Mouse (Mus musculus) left cerebral cortex, postnatal 25 days (tissue): ENCODE measurements around the gene Fam219b. TPM values are rescaled to one million over a fixed set of nuclear protein-coding genes. Genes with fewer than 3 reads are reported as not detected.

ENCODE experiments used
- DNase-seq, 2 experiments: peaks; one replicate each; pipeline ENCODE4 v3.0.0; 2022; ENCODE audit warnings: low spot score in 2 of 2, mixed read lengths in 1 of 2
- intact Hi-C: fragments of 180-260 bp; cut with DNase I; formaldehyde crosslinking; loops from one replicate; pipeline ENCODE4 v1.15.1; 2025
- total RNA-seq, 2 experiments: library from RNA; stranded (reverse); gene quantifications; 2 replicates each; pipeline ENCODE4 v1.2.3; 2021

Gene Fam219b
- total RNA-seq: 10 to 100 TPM; 20.6 to 23.5 TPM

DNA sequence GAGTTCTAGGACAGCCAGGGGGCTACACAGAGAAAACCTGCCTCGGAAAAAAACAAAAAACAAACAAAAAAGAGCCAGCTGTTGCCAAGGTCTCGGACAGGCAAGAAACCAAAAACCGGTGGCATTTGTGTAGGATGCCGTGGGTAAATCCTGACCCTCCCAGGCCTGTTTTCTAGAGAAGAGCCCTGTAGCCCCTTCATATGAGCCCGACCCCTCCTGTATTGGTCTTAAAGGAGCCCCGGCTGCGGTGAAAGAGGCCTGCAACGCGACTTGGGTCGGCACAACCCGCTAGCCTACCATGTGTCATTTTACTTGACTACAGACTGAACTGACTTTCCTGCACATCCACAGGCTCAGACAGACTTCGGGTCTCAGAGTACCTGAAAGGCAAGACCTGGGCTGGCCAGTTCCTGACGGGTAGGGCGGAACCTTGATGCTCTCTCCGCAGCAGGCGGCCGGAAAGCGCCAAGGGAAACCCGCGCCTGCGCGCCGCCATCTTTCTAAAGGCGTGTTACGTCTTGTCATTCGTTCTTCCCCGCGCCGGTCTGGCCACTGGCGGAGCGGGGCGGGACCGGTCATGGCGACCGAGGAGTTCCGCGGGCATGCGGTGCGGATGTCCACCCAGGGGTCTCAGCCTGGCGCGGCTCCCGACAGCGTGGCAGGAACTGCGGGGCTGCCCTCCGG, at the start of gene Fam219b:
TSS of gene Fam219b (plus strand) at position 485 of the 684 bp plus-strand sequence.
- intact Hi-C loops: no loop called here
- peak; percentile 92 to 95 for DNase-seq

DNA sequence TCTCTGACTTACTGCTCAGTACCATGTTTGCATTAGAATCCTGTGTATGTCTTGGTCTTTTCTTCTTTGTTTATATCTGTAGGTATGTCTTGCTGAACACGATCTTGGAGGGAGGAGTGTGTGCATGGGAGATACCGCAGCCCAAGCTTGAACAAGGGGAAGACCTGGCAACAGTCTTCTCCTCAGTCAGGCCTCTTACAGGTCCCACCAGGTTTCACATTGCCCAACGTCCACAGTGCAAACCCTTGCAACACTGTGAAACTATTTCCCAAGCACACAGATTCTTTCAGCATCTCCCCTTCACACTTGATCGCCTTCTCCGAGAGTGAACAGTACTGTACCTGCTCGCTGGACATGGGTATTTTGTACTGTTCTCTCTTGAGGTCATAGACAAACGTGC, 49.5 kb upstream of the Fam219b start:
- no peak for DNase-seq
- intact Hi-C loops: no loop called here

DNA sequence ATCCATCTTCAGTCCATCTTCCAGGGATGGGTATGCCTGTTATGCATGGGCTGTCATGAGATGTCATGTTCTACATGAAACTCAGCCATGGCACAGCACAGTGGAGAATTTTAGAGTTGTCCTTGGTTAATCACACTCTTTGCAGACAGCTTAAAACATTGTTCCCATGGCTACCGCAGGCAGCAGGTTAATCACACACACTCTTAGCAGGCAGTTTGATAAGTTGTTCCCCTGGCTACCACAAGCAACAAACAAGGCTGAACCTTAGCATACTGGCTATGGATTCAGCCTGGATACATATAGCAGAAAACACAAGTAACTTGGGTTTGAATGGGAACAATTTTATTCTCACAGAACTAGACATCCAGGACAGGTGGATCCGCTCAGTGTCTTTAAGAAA, 43.8 kb upstream of the Fam219b start:
- no peak for DNase-seq
- intact Hi-C loops: no loop called here

DNA sequence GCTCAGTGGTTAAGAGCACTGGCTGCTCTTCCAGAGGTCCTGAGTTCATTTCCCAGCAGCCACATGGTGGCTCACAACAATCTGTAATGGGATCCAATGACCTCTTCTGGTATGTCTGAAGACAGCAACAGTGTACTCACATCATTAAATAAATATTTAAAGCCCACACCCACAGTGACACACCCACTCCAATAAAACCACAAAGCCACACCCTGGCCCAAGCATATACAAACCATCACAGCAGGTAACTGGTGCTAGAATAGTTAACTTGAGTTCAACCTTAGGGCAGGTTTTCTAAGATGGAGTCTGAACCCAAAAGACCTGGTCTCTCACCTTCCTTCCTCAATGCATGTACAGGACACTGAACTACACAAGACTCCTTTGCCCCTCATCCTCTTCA, 42.4 kb upstream of the Fam219b start:
- DNase-seq: no peak
- intact Hi-C loops: no loop called here

DNA sequence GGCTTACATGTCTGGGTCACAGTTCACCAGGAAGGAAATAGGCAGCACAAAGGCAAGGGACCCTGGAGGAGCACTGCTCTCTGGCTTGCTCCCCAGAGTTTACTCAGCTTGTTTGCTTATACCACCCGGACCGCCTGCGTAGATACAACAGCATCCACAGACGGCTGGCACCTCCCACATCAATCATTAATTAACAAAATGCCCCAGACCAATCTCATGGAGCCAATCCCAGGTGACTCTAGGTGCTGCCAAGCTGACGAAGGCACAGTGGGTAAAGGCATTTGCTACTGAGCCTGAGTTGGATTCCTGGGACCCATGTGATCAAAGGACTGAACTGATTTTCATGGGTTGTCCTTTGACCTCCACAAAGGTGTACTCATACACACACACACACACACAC, 40.1 kb upstream of the Fam219b start:
- no peak for DNase-seq

DNA sequence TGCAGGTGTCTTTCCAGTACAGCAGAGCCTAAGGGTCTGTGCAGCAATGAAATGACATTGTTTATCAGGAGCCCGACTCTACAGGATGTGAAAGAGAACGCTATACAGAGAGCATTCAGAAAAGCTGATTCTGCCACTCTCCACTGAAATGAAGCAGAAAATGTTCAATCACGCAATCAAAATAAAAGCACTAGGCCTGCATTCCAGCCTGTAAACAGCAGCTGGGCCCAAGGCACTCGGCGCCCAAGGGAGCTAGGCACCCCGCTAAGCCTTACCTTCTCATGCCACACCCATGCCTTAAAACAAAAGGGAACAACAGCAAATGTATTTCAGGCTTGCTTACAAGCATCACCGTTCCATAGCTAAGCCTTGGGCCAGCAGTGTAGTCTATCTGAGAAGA, 38.8 kb upstream of the Fam219b start:
- intact Hi-C loops: no loop called here
- DNase-seq: peak in 1 of 2 experiments; percentile 26

More for the DNA sequence above, 40.1 kb upstream of the Fam219b start:
- intact Hi-C loops: no loop called here

DNA sequence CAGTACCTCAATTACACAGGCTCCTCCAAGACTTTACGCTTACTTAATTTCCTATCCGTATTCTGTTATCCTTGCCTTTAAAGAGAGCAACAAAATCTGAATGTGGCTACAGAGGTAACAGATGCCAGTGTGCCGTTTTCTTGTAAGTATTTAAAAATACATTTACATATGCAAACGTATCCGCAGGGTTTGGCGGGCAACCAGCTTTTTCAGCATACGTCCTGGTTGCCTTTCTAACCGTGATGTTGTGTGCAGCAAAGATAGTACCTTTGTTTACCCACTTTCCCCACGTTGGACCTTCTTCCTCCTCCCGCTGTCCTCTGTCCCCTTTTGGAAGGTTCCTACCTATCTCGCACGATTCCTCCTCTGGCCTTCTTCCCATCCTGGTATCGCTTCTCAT, 35.9 kb upstream of the Fam219b start:
- DNase-seq: peak; percentile 39 to 69
- intact Hi-C loops: no loop called here

DNA sequence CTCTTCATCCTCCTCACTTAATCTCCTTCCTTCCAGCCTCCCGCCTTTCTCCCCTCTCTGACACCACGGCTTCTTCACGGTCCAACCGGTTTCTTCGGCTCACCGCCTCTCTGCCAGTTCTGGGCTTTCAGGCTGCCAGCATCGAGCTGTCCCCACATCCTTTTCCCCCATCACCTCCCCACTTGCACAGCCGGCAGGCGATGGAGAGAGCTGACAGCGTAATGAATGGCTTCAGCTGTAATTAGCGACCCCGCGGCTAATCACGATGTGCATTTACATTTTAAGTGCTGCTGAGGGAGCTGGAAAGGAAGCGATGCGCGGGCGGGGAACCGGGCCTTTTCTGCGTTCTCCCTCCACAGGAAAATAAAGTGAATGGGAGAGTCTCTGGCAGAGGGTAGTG, 35.5 kb upstream of the Fam219b start:
- DNase-seq: peak; percentile 46 to 59
- intact Hi-C loops: no loop called here

DNA sequence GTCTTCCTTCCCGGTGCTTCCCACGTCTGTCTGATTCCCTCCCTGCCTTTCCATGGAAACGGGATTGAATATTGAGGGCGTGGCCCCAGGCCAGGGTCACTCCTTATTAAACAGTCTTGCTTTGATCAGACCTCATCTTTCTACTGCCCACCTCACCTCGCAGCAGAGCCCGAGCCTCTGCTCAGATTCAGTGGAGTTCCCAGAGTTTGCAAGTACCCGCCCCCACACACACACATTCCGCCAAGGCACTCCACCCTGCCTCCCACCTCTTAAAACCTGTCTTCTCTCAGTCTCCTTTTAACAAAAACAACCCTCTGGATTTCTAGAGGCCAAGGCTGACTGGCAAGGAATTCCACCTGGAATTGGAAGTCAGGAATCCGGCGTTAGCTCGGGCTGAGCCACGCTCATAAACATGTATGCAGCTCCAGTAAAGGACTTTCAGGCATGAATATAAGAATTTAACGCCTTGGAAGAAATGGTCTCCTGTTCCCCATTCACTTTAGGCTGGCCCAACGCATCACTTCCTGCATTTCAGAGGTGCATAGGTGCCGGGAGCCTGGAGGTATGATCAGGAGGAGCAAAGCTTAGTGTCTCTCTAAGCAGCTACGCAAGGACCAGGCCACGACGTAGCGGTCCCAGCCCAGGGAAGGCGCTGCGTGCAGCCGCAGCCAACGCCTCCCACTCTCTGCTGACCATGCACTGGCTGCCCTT, 34.3 kb upstream of the Fam219b start:
- intact Hi-C loops: no loop called here
- peak; percentile 24 to 61 for DNase-seq

DNA sequence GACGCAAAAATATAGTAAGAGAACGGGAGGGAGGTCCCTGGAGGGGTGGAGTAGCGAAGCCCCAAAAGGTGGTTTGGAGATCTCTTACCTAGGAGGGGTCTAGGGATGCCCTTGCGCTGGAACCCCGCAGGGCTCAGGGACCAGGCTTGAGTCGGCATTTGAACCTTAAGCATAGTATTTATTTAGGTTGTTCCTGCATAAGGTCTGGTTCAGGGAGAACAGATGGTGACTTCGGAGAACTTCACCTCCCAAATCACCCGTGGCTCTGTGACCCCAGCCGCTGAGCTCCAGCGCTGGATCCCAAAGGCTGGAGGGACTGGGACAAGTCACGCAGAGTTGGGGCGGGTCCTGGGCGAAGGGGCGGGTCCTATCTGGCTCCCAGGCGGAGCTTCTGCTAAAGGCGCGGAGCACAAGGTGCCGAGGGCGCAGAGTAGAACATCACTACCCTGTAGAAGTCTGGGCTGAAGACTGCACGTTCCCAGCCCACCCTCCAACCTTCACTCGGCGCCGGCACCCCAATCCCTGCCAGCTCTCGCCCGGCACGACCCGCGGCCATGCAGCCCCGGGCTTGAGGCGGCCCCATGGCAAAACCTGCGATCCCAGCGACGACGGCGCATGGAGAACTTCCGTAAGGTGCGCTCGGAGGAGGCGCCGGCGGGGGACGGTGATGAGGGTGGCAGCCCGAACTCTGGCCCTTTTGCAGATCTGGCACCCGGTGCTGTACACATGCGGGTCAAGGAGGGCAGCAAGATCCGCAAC, 33.5 kb upstream of the Fam219b start, which contains the start of gene Rpp25:
TSS of gene Rpp25 (plus strand) at position 405 of the 759 bp plus-strand sequence.
- peak; percentile 54 to 70 for DNase-seq
- intact Hi-C loops: loop anchor here (2.0 kb wide), 1 partner anchor 17 kb away; the partner anchor contains the start of gene Cox5a

DNA sequence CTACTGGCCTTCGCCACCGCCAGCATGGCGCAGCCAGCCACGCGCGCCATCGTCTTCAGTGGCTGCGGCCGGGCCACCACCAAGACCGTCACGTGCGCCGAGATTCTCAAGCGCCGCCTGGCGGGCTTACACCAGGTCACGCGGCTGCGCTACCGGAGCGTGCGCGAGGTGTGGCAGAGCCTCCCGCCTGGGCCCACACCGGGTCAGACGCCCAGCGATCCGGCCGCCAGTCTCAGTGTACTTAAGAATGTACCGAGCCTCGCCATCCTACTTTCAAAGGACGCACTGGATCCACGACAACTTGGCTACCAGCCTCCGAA, 33.0 kb upstream of the Fam219b start:
- intact Hi-C loops: loop anchor here (2.0 kb wide), 1 partner anchor 16 kb away; the partner anchor contains the start of gene Cox5a
- peak; percentile 49 to 63 for DNase-seq

DNA sequence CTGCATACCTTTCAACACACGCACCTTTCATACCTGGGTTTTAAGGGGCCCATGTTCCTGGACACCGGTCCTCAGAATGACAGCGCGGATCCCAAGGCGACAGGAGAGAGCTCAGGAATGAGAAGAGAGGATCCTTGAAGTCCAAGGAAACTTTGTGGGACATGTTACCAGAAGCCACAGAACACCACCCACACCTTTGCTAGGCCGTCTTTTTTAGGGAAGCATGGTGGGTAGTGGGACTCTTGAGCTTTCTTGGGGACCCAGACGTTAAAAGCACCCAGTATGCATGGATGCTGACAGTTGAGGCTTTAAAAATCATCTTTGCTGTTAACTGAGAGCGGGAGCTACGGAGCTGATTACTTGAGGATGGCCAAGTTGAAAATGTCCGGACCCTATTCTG, 32.4 kb upstream of the Fam219b start:
- intact Hi-C loops: loop anchor here (2.0 kb wide), 1 partner anchor 16 kb away; the partner anchor contains the start of gene Cox5a

DNA sequence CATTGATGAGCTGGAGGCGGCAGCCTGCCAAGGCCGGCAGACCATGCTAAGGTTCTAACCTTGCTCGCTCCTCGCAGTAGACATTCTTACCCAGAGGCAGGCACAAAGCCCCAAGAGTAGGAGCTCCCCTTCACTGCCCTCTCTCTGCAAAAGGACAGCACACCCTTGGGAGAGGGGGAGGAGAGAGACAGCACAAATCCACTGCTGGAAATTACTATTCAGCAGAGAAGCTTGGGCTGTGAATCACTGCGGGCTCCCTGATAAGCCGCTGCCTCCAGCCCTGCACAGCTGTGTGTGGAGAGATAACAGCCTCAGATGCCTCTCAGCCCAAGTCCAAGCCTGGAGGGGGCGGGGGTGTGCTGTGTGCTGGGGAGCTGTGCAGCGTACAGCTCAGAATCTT, 31.6 kb upstream of the Fam219b start:
- intact Hi-C loops: loop anchor here (2.0 kb wide), 1 partner anchor 15 kb away; the partner anchor contains the start of gene Cox5a
- peak; percentile 51 to 73 for DNase-seq

More for the DNA sequence above, 32.4 kb upstream of the Fam219b start:
- DNase-seq: peak in 1 of 2 experiments; percentile 19

DNA sequence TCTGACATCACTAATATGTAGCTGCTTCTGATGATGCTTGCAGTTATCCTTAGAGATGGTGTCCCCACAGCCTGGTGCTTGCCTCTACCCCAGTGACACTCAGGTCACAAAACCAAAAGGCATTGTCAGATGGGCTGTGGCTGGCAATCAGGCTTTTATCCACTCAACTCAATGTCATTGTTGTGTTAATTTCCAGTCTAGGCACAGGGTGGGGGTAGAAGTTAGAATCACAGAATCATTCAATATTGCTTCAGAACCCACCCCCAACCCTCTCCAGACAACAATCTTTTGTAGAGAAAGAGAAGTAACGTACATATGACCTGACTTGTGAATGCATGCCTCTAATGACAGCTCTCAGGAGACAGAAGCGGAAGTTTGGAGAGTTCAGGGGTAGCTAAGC, 26.8 kb upstream of the Fam219b start:
- intact Hi-C loops: no loop called here
- no peak for DNase-seq

DNA sequence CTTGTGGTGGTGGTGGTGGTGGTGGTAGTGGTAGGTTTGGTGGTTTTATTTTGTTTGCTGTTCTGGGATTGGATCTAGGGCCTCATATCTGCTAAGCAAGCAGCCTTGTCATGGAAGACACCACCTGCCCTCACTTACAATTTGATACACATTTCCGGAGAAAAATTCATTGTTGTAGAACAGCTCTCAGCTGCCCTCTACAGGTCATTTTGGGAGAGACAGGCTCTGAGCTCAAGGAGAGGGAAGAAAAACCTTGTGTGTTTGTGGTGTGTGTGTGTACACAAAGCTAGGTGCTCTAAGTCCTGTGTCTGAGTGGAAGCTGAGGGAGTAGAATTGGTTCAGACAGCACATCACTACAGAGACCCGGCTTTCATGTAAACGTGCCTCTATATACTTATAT, 20.2 kb upstream of the Fam219b start:
- DNase-seq: peak in 1 of 2 experiments; percentile 70
- intact Hi-C loops: loop anchor here (1.0 kb wide), 1 partner anchor 32 kb away; no protein-coding TSS in a partner anchor

DNA sequence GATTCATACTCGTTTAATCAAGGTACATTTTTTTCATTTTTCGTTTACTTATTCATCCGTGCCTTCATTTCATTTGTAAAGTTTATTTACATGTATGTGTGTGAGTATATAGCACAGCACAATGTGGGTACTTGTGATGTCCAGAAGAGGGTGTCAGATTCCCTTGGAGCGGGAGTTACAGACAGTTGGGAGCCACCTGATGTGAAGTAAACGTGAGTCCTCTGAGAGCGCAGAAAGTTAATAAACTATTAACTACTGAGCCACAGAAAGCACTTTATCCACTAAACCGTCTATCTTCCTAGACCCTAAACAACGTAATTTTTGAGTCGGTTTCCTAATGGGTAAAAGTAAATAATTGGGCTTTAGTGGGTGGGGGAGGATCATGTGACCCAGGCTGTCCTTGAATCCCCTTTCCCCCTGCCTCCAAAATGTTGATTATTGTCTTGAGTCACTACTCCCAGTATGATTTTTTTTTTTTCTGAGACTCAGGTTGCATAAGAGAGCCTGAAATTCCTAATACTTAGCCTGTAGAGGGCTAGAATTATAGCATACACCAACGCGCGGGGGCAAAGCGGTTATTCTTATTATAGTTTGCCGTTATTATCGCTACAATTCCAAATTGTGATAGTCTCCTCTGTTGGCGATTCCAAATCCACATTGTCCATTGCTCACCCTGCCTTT, 16.8 kb upstream of the Fam219b start:
- no peak for DNase-seq
- intact Hi-C loops: loop anchor here (2.0 to 5.0 kb wide), 4 partner anchors 16 to 448 kb away; partner anchors contain the start of genes Rpp25, Scamp5 and Sin3a

DNA sequence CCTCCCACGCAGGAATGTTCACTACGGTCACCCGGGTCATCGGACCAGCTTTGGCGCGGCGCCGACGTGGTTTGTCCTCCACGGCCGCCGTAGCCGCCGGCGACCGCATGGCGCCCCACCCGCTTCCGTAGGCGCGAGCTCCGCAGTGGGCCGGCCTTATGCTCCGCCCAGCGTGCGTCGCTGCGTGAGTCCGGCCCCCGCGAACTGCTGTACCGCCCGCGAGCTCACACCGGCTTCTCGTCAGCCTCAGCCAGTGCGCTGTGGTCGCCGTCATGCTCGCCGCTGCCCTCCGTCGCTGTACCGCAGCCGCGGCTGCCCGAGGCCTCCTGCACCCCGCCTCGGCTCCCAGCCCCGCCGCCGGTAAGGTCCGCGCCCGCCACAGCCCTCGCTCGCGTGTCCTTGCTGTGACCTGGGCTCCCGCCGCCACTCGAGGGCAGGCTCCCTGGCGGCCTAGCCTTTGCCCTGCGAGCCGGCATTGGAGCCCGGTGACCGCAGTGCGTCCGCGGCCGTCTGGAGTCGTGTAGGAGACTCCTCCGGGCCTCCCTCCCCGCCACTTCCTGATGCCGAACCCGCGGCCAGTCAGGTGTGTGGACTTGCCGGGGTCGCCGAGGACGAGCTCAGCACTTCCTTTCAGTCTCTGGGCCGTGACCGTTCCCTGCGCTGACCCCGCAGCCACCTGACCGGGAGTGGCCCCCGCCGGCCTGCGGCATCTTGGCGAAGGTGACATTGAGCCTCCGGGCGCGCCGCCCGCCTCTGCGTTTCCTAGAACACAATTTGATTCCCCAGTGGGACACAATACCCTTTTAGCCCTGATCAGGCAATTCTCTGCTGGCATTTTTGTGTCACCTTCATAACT, 16.0 kb upstream of the Fam219b start, which contains the start of gene Cox5a:
TSS of gene Cox5a (plus strand) at position 219 of the 856 bp plus-strand sequence.
- intact Hi-C loops: loop anchor here (2.0 to 5.0 kb wide), 4 partner anchors 16 to 449 kb away; partner anchors contain the start of genes Rpp25, Scamp5 and Sin3a
- peak; percentile 94 to 96 for DNase-seq
